Mouse (Mus musculus): ENCODE measurements around the gene Cnih2. TPM values are rescaled to one million over a fixed set of nuclear protein-coding genes. Genes with fewer than 3 reads are reported as not detected.
"Not testable (repeated sequence)": the region's sequence is repeated elsewhere in the genome, so short reads cannot be mapped to it uniquely, and the experiment has no call there.

Gene Cnih2
- total RNA-seq, 2 experiments from 2014 or later: 274 to 282 TPM

- no peak for DNase-seq (ENCODE audit: low spot score in 2 of 2)
- intact Hi-C loops (cut with DNase I): loop anchor here (5.0 kb wide), 1 partner anchor 41 kb away; no protein-coding TSS in a partner anchor
Measured at GRCm38 (mm10) chr19:5095887-5096474, 2.3 kb downstream of the Cnih2 start.

GRCm38 (mm10) chr19:5094746-5095417 lies 3.4 kb downstream of the Cnih2 start:
- intact Hi-C loops (cut with DNase I): loop anchor here (1.0 to 5.0 kb wide), 2 partner anchors 42 to 56 kb away; no protein-coding TSS in a partner anchor
- DNase-seq (ENCODE audit: low spot score in 2 of 2): no peak

GRCm38 (mm10) chr19:5094243-5094632 lies 4.1 kb downstream of the Cnih2 start:
- DNase-seq (ENCODE audit: low spot score in 2 of 2): peak; percentile 98 to 99
- intact Hi-C loops (cut with DNase I): loop anchor here (1.0 kb wide), 1 partner anchor 57 kb away; no protein-coding TSS in a partner anchor

- intact Hi-C loops (cut with DNase I): loop anchor here (1.0 kb wide), 1 partner anchor 58 kb away; no protein-coding TSS in a partner anchor
- DNase-seq (ENCODE audit: low spot score in 2 of 2): peak in 1 of 2 experiments; percentile 36
Measured at GRCm38 (mm10) chr19:5093481-5094242, 4.7 kb downstream of the Cnih2 start.

GRCm38 (mm10) chr19:5092083-5092482 lies 6.2 kb downstream of the Cnih2 start:
- peak in 1 of 2 experiments; percentile 9 for DNase-seq (ENCODE audit: low spot score in 2 of 2)
- intact Hi-C loops (cut with DNase I): no loop called here

GRCm38 (mm10) chr19:5089324-5089723 lies 9.0 kb downstream of the Cnih2 start:
- DNase-seq (ENCODE audit: low spot score in 2 of 2): no peak
- intact Hi-C loops (cut with DNase I): no loop called here

GRCm38 (mm10) chr19:5087884-5088728 lies 10.2 kb downstream of the Cnih2 start, which contains the start of gene Yif1a:
TSS of gene Yif1a (plus strand) at chr19:5088538.
- DNase-seq (ENCODE audit: low spot score in 2 of 2): peak; percentile 95 to 100
- intact Hi-C loops (cut with DNase I): no loop called here

- intact Hi-C loops (cut with DNase I): not testable (repeated sequence)
- peak in 1 of 2 experiments; percentile 7 for DNase-seq (ENCODE audit: low spot score in 2 of 2)
Measured at GRCm38 (mm10) chr19:5086533-5086932, 11.8 kb downstream of the Cnih2 start.

- peak in 1 of 2 experiments; percentile 58 for DNase-seq (ENCODE audit: low spot score in 2 of 2)
- intact Hi-C loops (cut with DNase I): no loop called here
Measured at GRCm38 (mm10) chr19:5085145-5085863, 13.0 kb downstream of the Cnih2 start, which contains the start of gene Tmem151a. TSS of gene Tmem151a (minus strand) at chr19:5085531.

- intact Hi-C loops (cut with DNase I): loop anchor here (5.0 kb wide), 1 partner anchor 37 kb away; no protein-coding TSS in a partner anchor
- peak; percentile 29 to 38 for DNase-seq (ENCODE audit: low spot score in 2 of 2)
Measured at GRCm38 (mm10) chr19:5084834-5085144, 13.5 kb downstream of the Cnih2 start.

- peak; percentile 28 to 61 for DNase-seq (ENCODE audit: low spot score in 2 of 2)
- intact Hi-C loops (cut with DNase I): loop anchor here (5.0 kb wide), 1 partner anchor 37 kb away; no protein-coding TSS in a partner anchor
Measured at GRCm38 (mm10) chr19:5083961-5084833, 14.1 kb downstream of the Cnih2 start.

- peak in 1 of 2 experiments; percentile 42 for DNase-seq (ENCODE audit: low spot score in 2 of 2)
Measured at GRCm38 (mm10) chr19:5082596-5082995, 15.7 kb downstream of the Cnih2 start.

GRCm38 (mm10) chr19:5082005-5082404 lies 16.3 kb downstream of the Cnih2 start:
- peak in 1 of 2 experiments; percentile 24 for DNase-seq (ENCODE audit: low spot score in 2 of 2)
- intact Hi-C loops (cut with DNase I): loop anchor here (5.0 kb wide), 1 partner anchor 35 kb away; no protein-coding TSS in a partner anchor

More at GRCm38 (mm10) chr19:5082596-5082995, 15.7 kb downstream of the Cnih2 start:
- intact Hi-C loops (cut with DNase I): loop anchor here (5.0 kb wide), 1 partner anchor 35 kb away; no protein-coding TSS in a partner anchor

- intact Hi-C loops (cut with DNase I): no loop called here
- peak in 1 of 2 experiments; percentile 28 for DNase-seq (ENCODE audit: low spot score in 2 of 2)
Measured at GRCm38 (mm10) chr19:5079279-5079678, 19.0 kb downstream of the Cnih2 start.

GRCm38 (mm10) chr19:5073518-5073917 lies 24.8 kb downstream of the Cnih2 start:
- intact Hi-C loops (cut with DNase I): loop anchor here (2.0 to 5.0 kb wide), 2 partner anchors 17 to 56 kb away; no protein-coding TSS in a partner anchor
- peak in 1 of 2 experiments; percentile 71 for DNase-seq (ENCODE audit: low spot score in 2 of 2)

GRCm38 (mm10) chr19:5073028-5073427 lies 25.3 kb downstream of the Cnih2 start:
- intact Hi-C loops (cut with DNase I): loop anchor here (2.0 to 5.0 kb wide), 2 partner anchors 16 to 56 kb away; no protein-coding TSS in a partner anchor
- DNase-seq (ENCODE audit: low spot score in 2 of 2): peak; percentile 32 to 51

GRCm38 (mm10) chr19:5072389-5073019 lies 25.8 kb downstream of the Cnih2 start:
- intact Hi-C loops (cut with DNase I): loop anchor here (2.0 to 5.0 kb wide), 2 partner anchors 16 to 55 kb away; no protein-coding TSS in a partner anchor
- peak in 1 of 2 experiments; percentile 8 for DNase-seq (ENCODE audit: low spot score in 2 of 2)

Data from left cerebral cortex, postnatal 25 days (tissue).